Mouse (Mus musculus) heart, postnatal 14 days (tissue): ENCODE data around the gene Cxcl9. TPM values are rescaled to one million over a fixed set of nuclear protein-coding genes. Genes with fewer than 3 reads are reported as not detected.

Experiments used
- DNase-seq, 2 experiments: peaks; one replicate each; pipeline ENCODE4 v3.0.0; 2021 to 2022
- intact Hi-C: fragments of 180-260 bp; cut with DNase I; formaldehyde crosslinking; loops from one replicate; pipeline ENCODE4 v1.15.1; 2025
- total RNA-seq, 2 experiments: library from RNA; stranded (reverse); gene quantifications; 2 replicates each; pipeline ENCODE4 v1.2.3; 2021

Gene Cxcl9
- total RNA-seq, 2 experiments from 2014 or later, result 0.57 to 0.88 TPM

DNA sequence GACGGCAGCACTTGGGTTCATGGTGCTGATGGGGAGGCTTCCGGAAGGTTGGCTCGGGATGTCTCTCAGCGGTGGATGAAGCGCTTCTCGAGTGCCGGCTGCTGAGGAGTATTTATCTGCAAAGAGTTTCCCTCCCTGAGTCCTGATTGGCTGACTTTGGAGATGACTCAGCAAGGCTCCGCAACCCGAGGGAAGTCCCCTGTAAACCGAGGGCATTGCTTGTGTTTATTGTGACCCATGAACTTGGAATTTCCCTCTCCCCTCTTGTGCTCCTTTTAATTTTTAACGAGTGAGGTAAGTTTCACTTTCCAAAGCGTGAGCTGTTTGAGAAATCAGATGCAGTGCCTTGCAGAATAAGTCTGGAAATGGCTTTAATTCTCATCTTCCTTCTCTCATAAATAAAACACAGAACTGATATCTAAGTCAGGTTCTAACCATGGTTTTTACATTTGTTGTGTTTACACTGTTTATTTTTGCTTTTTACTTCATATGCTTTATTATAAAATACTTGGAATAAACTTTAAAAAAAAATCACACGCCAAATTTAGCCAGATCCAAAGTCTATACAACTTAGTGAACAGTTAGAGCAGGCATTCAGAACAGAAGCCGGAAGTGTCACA is 21.0 kb upstream of the Cxcl9 start, which contains the start of gene Cxcl10:
Cxcl10 (minus strand) TSS at position 96 of the 620 bp plus-strand sequence.
- intact Hi-C loops, result no loop called here
- peak; percentile 29 to 48 for DNase-seq

- intact Hi-C loops, result no loop called here
- no peak for DNase-seq
Measured at GRCm38 (mm10) chr5:92345006-92345405, 17.1 kb upstream of the Cxcl9 start.

DNA sequence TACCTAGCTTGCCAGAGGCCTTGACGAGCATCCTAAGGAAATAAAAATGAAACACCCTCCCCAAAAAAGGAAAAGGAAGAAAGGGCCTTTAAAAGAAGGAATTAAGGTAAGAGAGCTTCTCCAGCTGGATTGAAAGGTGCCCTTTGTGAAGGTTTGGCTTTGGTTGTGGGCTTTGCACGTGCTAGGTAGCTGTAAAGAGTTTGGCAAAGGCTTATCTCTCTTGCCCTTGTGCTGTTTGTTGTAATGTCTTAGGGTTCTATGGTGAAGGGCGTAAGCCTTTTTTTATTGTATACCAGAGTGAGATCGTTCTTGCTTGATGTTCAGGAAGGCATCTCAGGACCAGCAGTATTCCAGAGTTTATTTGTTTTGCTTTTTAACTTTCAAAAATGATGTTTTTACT is 12.7 kb upstream of the Cxcl9 start:
- no peak for DNase-seq
- intact Hi-C loops, result no loop called here

GRCm38 (mm10) chr5:92336743-92337142 is 8.9 kb upstream of the Cxcl9 start:
- DNase-seq, result no peak
- intact Hi-C loops, result no loop called here

GRCm38 (mm10) chr5:92332359-92332840 is 4.5 kb upstream of the Cxcl9 start:
- peak; percentile 47 to 64 for DNase-seq
- intact Hi-C loops, result no loop called here

DNA sequence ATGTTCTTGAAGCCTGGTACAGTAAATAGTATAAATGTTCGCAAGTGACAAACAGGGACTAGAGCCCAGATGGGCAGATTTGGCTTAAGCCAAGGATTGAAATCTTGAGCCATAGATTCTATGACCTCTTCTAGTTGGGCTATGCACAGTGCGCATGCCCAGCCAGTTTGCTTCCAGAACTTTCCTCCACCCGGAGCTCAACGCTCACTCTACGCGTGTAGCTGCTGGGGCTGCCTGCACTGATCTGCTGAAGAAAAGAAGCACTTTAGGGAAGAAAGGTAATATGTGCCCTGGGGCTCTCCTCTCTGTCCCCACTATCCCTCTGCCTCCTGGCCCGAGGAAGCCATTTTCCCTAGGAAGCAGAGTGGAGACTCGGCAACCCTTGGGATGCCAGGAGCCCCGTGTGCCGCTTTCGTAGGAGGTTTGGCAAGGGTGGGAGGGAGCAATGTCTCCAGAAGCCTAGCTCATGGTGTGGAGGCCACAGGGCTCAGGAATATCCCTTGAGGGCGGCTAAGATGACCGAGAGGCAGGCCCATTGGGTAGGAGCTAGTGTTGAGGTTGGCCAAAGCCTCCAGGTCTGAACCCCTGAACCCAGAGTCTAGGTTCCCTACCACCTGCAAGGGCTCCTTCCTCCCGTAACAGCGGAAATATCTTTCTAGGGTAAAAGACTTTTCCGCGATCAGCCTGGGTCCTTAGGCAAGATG is 3.9 kb upstream of the Cxcl9 start, which contains the start of gene Art3:
Art3 (plus strand) TSS at position 193 of the 704 bp plus-strand sequence.
- intact Hi-C loops, result no loop called here
- peak in 1 of 2 experiments; percentile 16 for DNase-seq

DNA sequence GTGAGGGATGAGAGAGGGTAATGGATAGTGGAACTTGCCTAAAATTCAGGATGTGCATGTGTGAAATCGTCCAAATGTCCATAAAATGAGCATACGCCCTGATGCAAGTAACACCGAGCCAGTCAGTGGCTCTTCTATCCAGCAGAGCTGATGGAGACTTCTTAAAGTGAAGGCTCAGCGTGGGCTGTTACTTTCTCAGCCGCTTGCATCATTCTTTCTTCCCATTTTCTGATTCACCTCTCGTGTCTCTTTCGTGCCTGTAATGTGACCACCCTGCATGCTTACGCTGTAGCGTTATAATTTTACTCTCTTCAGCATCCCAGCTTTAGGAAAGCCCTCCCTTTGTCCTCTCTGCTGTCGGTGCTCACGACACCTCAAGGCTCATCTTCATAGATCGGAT is 3.2 kb upstream of the Cxcl9 start:
- intact Hi-C loops, result no loop called here
- DNase-seq, result no peak

DNA sequence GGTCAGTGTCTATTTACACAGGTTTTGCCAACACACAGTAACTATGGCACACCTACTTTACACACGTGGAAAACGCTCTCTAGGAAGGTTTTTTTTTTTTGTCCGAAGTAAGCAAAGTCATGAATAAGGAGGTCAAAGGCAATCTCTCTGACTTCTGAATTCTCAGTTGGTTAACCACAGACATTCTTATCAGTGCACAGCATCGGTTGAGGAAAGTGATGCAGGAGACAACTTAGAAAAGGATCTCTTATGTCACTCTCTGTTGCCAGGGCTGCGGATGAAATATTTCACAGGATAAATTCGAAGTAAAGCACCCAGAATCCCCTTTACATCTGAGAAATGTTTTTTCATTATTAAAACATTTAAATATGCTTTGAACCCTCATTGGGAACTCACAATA is 512 bp downstream of the Cxcl9 start:
- no peak for DNase-seq
- intact Hi-C loops, result no loop called here

GRCm38 (mm10) chr5:92323264-92323663 is 4.6 kb downstream of the Cxcl9 start:
- intact Hi-C loops, result loop anchor here (2.0 kb wide), 1 partner anchor 30 kb away; no protein-coding TSS in a partner anchor
- peak; percentile 73 to 79 for DNase-seq

DNA sequence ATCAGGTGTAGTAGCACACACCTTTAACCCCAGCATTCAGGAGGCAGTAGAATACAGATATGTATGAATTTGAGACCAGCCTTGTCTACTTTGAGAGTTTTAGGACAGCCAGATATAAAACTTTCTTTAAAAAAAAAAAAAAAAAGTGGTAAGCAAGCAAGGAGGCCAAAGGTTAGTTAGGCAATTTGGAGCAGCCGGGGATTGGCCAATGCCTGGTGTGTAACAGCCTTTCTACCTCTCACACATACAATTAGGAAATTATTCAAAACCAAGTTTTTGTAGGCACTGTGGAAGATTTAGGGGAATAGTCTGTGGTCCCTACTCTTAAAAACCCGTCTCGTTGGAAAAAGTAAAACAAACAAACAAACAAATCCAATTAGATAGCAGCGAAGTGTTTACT is 5.3 kb downstream of the Cxcl9 start:
- intact Hi-C loops, result loop anchor here (2.0 kb wide), 1 partner anchor 30 kb away; no protein-coding TSS in a partner anchor
- DNase-seq, result no peak

DNA sequence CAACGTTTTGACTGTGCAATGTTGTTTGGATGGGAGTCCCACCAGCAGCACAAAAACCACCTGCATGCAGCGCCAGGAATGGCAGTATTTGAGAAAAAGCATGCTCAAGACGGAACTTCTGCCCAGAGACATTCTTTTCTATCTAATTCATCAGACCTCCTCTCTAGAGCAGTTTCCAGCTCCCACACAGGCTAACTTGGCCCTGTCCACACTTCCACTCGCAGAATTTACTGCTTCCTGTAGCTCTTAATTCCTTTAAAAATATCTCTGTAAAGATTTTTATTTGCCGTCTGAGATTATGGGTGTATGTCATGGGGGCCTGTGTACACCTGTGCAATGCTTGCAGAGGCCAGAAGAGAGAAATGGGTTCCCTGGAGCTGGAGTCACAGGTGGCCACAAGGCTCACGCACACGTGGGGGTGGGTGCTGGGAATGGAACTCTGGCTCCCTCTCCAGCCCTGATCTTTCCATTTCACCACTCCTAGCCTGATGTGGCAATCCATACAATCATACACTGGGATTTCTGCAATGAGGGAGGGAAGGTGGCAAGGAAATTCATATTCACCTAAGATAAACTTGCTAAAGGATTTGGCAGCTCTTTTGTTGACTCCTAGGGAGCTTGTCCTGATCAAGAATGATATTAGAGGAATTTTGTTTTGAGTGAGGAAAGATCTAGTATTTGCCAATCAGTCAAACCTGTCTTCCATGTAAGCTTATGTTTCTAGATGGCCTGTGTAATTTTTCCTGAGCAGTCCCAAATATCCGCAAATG is 6.1 kb downstream of the Cxcl9 start:
- intact Hi-C loops, result loop anchor here (2.0 kb wide), 1 partner anchor 31 kb away; no protein-coding TSS in a partner anchor
- no peak for DNase-seq

DNA sequence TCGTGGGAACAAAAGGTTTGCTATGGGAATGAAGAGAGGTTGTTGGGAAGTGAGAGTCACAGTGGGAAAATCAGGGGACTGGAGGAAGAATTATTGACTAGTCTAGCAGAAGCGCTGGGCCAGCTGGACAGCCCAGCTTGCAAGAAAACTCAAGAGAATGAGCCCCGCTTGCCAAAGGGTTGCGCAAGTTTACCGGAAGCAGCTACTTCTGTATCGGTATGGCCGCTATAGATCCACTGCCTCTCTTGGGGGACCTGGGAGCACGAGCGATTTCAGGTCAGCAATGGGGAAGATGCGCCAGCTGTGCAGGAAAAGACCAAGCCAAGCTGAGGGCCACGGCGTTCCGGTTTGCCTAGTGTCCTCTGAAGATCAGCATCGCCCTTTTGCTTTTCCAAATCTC is 9.3 kb downstream of the Cxcl9 start:
- no peak for DNase-seq
- intact Hi-C loops, result no loop called here

- DNase-seq, result no peak
- intact Hi-C loops, result no loop called here
Measured at GRCm38 (mm10) chr5:92318119-92318518, 9.8 kb downstream of the Cxcl9 start.

DNA sequence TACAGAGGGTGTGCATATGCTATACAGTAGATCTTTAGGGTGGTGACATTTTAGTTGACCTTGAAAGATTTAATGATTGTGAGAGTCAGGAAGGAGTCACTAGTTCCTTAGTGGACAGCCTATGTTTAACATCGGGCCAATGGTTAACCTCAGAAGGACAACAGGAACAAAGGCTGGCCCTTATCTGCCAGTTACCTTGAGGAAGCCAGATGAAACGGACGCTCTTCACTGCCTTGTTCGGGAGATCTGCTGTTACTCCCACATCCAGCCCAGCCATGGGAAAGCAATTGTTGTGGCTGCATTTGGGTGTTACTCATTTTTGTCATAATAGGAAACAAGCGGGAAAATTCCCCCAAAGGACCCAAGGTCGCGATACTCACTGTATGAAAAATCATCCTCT is 14.1 kb downstream of the Cxcl9 start:
- DNase-seq, result no peak
- intact Hi-C loops, result loop anchor here (5.0 kb wide), 1 partner anchor 194 kb away; the partner anchor contains the start of gene Scarb2

GRCm38 (mm10) chr5:92312046-92312715 is 15.7 kb downstream of the Cxcl9 start:
- peak; percentile 85 to 91 for DNase-seq
- intact Hi-C loops, result loop anchor here (1.0 to 5.0 kb wide), 2 partner anchors 69 to 195 kb away; partner anchors contain the start of gene Scarb2

DNA sequence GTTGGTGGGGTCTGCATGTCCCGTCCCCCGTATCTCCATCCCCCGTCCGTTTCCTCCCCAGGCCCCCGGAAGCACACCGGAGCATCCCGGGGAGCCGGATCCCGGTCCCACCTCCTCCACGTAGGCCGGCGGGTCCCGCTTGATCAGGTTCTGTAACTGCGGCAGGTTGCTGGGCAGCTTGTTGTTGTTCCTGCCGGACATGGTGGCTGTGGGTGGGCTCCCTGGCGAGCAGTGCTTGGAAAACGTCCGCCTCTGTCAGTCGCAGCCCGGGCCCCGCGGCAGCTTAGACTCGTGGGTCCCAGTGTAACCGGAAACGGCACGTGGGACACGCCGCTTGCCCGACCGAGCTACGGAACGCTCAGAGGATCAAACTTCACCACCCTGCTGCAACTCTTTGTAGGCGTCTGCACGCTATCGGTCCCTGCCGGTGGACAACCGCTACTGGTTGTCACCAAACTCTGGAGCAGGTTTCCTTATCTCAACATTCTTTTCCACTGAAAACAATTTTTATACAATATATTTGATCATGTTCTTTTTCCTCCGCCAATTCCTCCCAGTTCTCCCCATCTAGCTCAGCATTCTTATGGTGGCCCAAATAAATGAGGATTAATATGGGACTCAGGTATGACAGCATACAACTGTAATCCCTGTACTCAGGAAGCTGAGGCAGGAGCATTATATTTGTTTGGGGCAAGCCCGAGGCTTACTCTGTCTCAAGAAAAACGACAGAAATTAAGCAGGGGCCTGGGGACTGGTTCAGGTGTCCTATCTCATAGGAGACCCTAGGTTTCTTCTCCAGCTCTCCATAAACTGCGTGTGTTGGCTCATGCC is 18.0 kb downstream of the Cxcl9 start, which contains the start of gene Sdad1:
Sdad1 (minus strand) TSS at position 799 of the 831 bp plus-strand sequence.
- intact Hi-C loops, result loop anchor here (1.0 to 5.0 kb wide), 2 partner anchors 88 to 197 kb away; partner anchors contain the start of gene Scarb2
- DNase-seq, result peak; percentile 86 to 93

- intact Hi-C loops, result no loop called here
- no peak for DNase-seq
Measured at GRCm38 (mm10) chr5:92304291-92304690, 23.6 kb downstream of the Cxcl9 start.

- DNase-seq, result no peak
- intact Hi-C loops, result no loop called here
Measured at GRCm38 (mm10) chr5:92302149-92302840, 25.6 kb downstream of the Cxcl9 start.

- DNase-seq, result no peak
- intact Hi-C loops, result no loop called here
Measured at GRCm38 (mm10) chr5:92294525-92294924, 33.4 kb downstream of the Cxcl9 start.
